Comparison of ENCODE assay signal across 8 mouse cellular contexts in the genomic region with DNA sequence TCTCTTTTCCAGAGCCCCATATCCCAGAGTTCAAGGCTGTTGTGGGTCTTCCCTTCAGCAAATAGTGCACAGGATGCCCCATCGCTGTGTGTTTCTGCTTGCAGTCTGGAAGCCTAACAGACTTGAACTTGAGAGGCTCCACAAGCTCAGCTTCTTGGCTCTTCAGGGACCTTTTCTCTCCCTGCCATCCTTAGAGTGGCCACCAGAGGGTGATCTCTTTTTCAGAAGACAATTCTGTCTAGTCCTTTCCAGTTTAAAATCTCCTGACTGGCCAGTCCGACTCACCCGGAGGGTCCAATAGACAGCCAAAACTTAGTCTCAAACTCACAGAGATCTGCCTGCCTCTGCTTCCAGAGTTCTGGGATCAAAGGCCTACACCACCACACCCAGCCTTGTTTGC. TPM values are rescaled to one million over a fixed set of nuclear protein-coding genes. Genes with fewer than 3 reads are reported as not detected.
DNase-seq lines count a peak whose midpoint lies in the region; ATAC-seq lines count a peak whose summit lies in the region.

No protein-coding gene starts in this region.

- H3K36me3 ChIP-seq in neural tube, embryonic 11.5 days (ENCODE audit: control insufficient read depth, insufficient read depth, low read length), result no peaks in the 10 kb centered on the region

- H3K4me3 ChIP-seq in neural tube, embryonic 11.5 days (ENCODE audit: low read depth, low read length), result no peak overlapping the region

- no peak overlapping the region for H3K4me2 ChIP-seq in neural tube, embryonic 11.5 days (ENCODE audit: low read depth)

- H3K27me3 ChIP-seq in neural tube, embryonic 11.5 days (ENCODE audit: control insufficient read depth, insufficient read depth, low read length), result no peaks in the 10 kb centered on the region

- peak; percentile 56 to 72 for DNase-seq in heart, postnatal 10 days
- no peak for DNase-seq in heart, adult 11 months
- peak; percentile 69 for DNase-seq in right cerebral cortex, postnatal 14 days
- DNase-seq in right cerebral cortex, adult 18-20 months, result no peak
- peak; percentile 83 for DNase-seq in ZHBTc4 (ENCODE audit: low read depth, low spot score)
- peak; percentile 58 for DNase-seq in induced T-regulatory cell, adult 2 months (ENCODE audit: low read depth)
- DNase-seq in neural tube, embryonic 11.5 days (ENCODE audit: low spot score), result peak; percentile 58

- no peak overlapping the region for H3K27ac ChIP-seq in neural tube, embryonic 11.5 days (ENCODE audit: low read depth, low read length)

- H3K9me3 ChIP-seq in neural tube, embryonic 11.5 days (ENCODE audit: control insufficient read depth, low read length), result no peaks in the 10 kb centered on the region

- intact Hi-C loops in heart, postnatal 10 days (cut with DNase I), result no loop called here

- no peaks in the 10 kb centered on the region for H3K4me1 ChIP-seq in neural tube, embryonic 11.5 days (ENCODE audit: control insufficient read depth, insufficient read depth, low read length)

- H3K9ac ChIP-seq in neural tube, embryonic 11.5 days (ENCODE audit: low read length), result no peak overlapping the region

- ATAC-seq in neural tube, embryonic 11.5 days (ENCODE audit: insufficient read depth, low FRiP score, low TSS enrichment), result no peak
- no peak for ATAC-seq in monocyte, adult 5-6 weeks (replicated peaks; ENCODE audit: insufficient number of reproducible peaks, low FRiP score, low TSS enrichment, poor library complexity, severe bottlenecking)

- 33% methylated on average over 3 of the region's 3 CpGs for WGBS in neural tube, embryonic 11.5 days

RNA-seq across cellular contexts. Expression of a gene that starts 16.2 kb away (rescaled TPM):
- not detected for total RNA-seq in heart, postnatal 10 days (2021)
- polyA plus RNA-seq in neural tube, embryonic 11.5 days (2014; fragmentation: Nextera tagmentation; extraction: Ambion mirVana), result 1.2 and 1.5 TPM in 2 replicates
- not detected in 3 replicates for total RNA-seq in monocyte, adult 5-6 weeks (2017)

RNA-seq across cellular contexts. Expression of a gene that starts 22.2 kb away (rescaled TPM):
- total RNA-seq in heart, postnatal 10 days (2021), result 10 to 100 TPM; 51.6 to 53.4 TPM
- polyA plus RNA-seq in neural tube, embryonic 11.5 days (2014; fragmentation: Nextera tagmentation; extraction: Ambion mirVana), result 103 and 106 TPM in 2 replicates
- 21.8 to 58.2 TPM (median 38.8 TPM) in 3 replicates for total RNA-seq in monocyte, adult 5-6 weeks (2017)

RNA-seq across cellular contexts. Expression of a gene that starts 23.2 kb away (rescaled TPM):
- total RNA-seq in heart, postnatal 10 days (2021), result 10 to 100 TPM; 45.0 to 47.1 TPM
- polyA plus RNA-seq in neural tube, embryonic 11.5 days (2014; fragmentation: Nextera tagmentation; extraction: Ambion mirVana), result 31.8 and 34.8 TPM in 2 replicates
- total RNA-seq in monocyte, adult 5-6 weeks (2017), result 193 to 207 TPM (median 205 TPM) in 3 replicates

RNA-seq across cellular contexts. Expression of a gene that starts 35.9 kb away (rescaled TPM):
- 10 to 100 TPM; 59.7 to 65.0 TPM for total RNA-seq in heart, postnatal 10 days (2021)
- polyA plus RNA-seq in neural tube, embryonic 11.5 days (2014; fragmentation: Nextera tagmentation; extraction: Ambion mirVana), result 166 and 168 TPM in 2 replicates
- total RNA-seq in monocyte, adult 5-6 weeks (2017), result 11.6 to 30.8 TPM (median 18.7 TPM) in 3 replicates

RNA-seq across cellular contexts. Expression of a gene that starts 43.6 kb away (rescaled TPM):
- 1 to 10 TPM; 5.8 to 8.1 TPM for total RNA-seq in heart, postnatal 10 days (2021)
- not detected in 2 replicates for polyA plus RNA-seq in neural tube, embryonic 11.5 days (2014; fragmentation: Nextera tagmentation; extraction: Ambion mirVana)
- 1.7 to 5.1 TPM (median 1.8 TPM) in 3 replicates for total RNA-seq in monocyte, adult 5-6 weeks (2017)

Comparison
In these comparisons a context has a peak if more than half of its experiments do, and no peak if none do; other contexts are left out.
1. DNase-seq: peak in heart, postnatal 10 days (2 of 2), right cerebral cortex, postnatal 14 days (single experiment), ZHBTc4 (single experiment), induced T-regulatory cell, adult 2 months (single experiment) and neural tube, embryonic 11.5 days (single experiment); none in heart, adult 11 months (single experiment) and right cerebral cortex, adult 18-20 months (single experiment).